Mouse (Mus musculus) v-Abl transformed pro-B cells (cell line): ENCODE measurements around the gene Gan.

Experiments used
- in situ Hi-C, 2 experiments: fragments of 400-800 bp; cut with MboI; formaldehyde crosslinking; loops; one replicate each; pipeline ENCODE4 v1.15.1; 2025; ENCODE audit not compliant: unreplicated experiment in 2 of 2

The Gan gene

DNA sequence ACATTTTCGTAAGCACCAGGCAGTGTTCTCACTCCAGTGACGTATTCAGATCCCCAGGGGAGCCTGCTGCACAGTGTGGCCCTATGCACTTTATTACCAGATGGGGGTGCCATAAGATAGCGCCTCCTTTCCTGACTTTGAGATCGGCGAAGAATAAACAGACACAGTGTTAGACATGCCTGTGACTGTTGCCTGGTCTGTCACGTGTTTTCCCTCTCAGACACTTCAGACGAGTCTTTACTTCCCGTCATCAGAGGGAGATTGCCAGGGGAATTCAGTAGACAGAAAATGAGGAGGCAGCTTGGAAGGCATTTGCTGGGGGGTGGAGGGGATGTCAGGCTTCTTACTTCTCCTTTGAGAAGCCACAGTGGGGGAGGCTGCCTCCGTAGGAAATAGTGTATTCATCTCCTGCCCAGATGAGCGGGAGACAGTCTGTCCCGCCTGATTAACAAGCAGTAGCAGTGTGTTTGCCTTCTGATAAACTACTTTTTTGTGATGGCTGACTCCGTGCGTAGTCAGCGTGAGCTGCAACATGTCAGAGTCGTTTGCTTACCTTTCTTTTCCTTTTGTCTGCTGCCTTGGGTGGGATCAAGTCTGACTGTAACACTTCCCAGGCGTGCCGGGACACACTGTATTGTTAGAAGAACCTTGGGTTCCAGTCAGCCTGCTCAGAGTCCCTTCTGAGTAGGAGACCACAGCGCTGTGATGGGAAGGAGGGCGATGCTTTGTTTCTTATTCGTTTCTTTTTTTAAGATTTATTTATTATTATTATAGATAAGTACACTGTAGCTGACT lies 40.4 kb downstream of the Gan start:
- in situ Hi-C loops, result loop anchor here (5.0 to 10.0 kb wide), 6 partner anchors 86 to 376 kb away; no protein-coding TSS in a partner anchor

DNA sequence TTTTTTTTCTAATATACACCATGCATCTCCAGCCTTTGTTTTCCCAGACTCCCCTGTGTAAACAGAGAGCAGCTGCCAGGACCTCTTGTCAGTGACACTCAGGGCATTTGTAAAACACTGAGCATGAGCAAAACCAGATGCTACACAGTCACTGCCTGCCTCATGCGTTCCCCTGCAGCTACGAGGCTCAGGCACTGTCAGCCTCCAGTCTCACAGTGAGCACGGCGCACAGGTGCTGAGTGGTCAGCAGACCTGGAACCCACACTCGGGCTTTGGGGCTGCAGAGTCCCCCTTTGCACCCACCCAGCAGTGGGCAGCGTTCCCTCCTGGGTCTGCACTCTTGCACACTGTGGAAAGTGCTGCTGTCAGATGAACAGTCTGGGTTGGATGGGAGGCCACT lies 41.7 kb downstream of the Gan start:
- in situ Hi-C loops, result loop anchor here (5.0 to 10.0 kb wide), 6 partner anchors 87 to 375 kb away; no protein-coding TSS in a partner anchor

DNA sequence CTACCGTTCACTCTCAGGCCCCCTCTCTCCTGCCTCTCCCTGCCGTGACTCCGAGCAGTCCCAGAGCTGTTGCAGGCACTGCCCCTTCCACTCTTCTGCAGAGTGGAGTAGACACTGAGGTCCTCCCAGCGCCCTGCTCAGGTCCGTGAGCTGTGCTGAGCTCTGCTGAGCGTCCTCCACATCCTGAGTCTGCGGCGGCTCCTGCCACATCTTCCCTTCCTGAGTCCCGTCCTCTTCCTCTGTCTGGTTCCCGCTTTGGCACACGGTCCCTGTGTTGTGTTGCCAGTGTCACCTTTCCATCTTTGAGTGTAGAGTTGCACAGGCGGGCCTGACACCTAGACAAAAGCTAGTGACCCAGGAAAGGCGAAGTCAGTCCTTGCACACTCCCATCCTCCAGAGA lies 42.4 kb downstream of the Gan start:
- in situ Hi-C loops, result no loop called here

DNA sequence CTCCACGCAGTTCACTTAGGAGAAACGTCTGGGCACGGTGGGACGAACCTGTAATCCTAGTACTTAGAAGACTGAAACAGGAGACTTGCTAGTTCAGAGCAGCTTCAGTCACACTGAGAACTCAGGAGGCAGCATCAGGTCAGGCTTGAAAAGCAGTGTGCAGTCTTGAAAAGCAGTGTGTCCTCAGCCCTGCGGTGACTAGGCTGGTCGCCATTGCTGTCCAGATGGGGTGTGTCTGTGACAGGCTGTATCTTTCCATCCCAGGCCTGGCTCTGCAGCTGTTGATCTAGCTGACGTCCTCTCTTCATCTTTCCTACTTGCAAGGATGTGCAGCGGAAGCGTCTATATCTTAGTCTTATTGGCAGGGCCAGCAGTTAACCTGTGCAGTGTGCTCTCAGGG lies 42.9 kb downstream of the Gan start:
- in situ Hi-C loops, result no loop called here

DNA sequence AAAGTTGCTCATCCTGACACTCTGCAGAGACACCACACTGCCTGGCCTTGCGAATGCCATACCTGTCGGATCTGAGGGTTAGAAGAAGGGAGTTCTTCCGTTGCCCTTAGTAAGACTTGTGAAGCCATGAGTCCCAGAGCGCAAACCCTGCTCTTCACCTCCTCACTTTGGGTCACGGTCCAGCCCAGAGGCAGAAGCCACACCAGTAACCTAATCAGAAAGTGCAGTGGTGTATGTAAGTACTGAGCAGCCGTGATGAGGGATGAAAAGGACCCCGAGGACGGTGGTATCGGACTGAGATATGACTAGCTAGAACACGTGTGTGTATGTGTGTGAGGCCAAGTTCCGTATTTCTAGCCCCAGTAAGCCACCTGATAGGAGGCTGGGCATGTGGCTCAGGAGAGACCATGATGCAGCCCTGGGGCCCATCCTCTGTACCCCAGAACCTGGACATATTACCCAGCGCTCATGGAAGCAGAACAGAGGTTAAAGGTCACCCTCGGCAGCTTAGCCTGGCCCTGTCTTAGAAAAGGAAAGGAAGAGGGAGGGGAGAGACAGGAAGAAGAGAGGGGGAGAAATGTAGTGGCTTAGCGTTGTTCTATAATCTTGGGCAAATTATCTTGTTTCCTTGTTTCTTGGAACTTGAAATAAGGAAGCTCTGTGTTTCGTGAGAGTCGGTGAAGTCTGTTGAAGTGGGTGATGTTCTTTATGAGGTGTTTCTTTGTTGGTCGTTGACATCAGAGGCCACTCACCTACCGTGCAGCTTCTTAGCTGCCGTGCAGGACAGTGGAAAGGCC lies 43.5 kb downstream of the Gan start:
- in situ Hi-C loops, result no loop called here

DNA sequence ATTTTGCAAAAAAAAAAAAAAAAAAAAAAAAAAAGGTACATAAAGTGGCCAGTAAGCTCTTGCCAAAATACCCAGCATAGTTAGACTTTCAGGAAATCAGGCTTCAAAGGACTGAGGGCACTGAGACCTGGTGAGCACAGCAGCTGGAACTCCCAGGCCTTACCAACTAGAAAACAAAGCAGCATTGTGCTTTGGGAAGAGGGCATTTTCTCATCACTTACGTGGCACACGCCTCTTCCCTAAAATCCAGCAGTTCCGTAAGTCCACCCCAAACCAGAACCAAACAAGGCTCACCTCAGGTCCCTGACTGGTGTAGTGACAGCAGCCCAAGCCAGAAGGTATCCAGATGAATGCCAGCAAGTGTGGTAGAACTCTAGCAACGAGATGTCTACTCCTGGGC lies 45.1 kb downstream of the Gan start:
- in situ Hi-C loops, result no loop called here

DNA sequence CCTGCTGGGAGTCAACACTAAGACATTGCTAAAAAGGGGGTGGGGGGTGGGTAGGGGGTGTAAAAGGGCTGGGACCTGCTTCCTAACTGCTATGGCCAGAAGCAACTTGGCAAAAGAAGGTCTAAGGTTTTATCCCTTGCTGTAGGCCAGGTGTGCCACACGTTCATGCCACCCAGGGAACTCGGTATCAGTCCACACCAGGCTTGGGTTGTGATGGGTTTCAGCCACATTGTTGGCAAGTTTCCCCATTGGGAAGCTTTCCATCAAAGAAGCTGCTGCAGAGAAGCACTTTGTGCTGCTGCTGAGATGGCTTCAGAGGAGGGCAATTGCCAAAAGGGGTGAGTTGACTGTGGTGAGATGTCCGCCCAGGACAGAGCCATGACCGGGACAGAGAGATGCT lies 47.9 kb downstream of the Gan start:
- in situ Hi-C loops, result no loop called here

DNA sequence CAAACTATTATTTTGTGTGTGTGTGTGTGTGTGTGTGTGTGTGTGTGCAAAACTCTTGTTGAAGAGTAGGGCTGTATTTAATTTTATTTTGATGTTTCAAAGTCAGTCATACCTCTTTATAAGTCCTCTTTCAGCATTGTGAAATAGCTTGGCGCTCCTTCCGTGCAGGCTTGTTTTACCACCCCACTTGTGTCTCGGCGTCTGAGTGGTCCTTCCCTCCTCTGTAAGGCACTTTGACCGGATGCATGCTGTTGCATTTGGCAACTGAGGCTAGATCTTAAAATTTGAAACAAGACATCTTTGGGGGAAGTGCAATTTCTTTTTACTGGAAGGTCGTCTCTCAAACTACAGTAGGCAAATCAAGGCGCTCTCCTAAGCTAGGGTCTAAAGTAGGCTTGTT lies 48.7 kb downstream of the Gan start:
- in situ Hi-C loops, result no loop called here

DNA sequence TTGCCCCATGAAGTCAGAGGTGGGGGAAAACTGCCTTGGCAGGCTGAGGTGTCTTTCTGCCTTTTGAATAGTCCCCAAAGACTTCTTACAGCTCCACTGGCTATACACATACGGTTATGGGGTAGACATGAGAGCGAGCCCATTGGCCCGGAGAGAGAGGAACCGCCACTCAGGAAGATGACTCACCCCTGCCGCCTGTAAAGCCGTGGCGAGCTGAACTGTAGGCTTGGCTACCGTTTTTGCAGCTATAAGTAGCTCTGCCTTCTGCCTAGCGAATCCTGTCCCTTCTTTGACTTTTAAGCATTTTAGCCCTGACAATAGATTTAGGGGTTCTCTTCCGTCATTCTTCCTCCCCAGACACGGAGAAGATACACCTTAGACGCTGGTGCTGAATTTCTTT lies 51.2 kb downstream of the Gan start:
- in situ Hi-C loops, result no loop called here

DNA sequence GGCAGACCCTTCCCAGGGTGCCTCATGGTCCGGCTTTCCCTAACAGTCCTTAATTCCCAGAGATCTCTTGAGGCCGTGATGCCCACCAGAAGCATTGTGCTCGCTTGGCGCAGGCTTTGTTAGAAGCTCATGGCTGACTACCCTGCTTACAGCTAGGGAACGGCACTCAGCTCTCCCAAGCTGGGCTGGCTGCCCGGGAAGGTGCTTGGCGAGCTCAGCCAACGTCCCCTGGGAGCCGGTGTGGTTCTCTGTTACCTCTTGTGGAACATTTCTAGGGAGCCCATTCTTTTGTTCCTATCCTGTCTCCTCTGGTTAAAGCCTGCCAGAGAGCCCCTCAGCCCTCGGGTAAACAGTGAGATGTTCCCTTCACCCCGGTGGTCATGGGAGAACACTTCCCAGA lies 54.2 kb downstream of the Gan start:
- in situ Hi-C loops, result no loop called here

DNA sequence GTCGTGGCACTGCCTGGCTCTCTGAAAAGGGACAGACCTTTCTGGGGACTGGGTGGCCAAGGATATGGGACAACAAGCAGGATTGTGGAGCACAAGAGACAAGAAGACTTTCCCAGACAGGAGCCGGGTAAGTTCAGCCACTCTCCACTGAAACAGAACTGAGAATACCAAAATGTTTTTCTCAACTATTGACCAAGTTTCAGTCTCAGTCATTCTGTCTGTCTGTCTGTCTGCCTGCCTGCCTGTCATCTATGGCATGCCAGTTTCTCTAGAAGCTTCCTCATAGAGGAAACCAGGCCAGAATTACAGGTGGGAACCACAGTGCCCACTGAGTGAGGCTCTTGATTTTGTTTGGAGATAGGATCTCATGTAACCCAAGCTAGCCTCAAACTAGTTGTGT lies 59.8 kb downstream of the Gan start:
- in situ Hi-C loops, result no loop called here

DNA sequence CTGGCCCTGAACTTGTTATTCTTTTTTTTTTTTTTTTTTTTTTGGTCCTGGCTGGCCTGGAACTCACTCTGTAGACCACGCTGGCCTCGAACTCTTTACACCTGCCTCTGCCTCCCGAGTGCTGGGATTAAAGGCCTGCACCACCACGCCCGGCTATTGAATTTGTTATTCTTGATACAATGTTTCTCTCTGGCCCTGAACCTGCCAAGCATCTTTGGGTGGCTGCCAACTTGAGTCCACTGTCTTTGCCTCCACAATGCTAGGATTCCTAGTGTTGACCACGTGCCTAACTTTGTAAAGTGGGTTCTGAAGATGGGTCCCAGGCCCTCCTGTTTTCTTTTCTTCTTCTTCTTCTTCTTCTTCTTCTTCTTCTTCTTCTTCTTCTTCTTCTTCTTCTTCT lies 64.5 kb downstream of the Gan start:
- in situ Hi-C loops, result loop anchor here (5.0 kb wide), 1 partner anchor 250 kb away; no protein-coding TSS in a partner anchor

DNA sequence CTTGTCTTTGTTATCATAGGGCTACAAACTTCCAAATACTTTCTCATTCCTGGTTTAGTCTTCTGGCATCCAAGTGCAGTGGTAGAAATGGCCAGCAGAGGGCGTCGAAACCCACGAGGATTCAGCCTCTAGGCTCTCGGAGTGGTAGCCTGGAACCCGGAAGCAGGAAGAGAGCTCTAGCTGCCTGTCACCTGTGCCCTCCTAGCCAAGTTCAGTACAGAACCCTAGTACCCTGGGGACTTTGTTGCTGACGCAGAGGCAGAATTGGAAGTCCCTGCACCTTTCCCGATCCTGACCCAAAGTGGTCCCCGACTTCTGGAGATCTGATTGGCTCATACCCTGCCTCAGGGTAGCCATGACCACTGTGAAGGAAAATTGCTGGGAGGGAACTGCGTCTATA lies 66.7 kb downstream of the Gan start:
- in situ Hi-C loops, result loop anchor here (5.0 kb wide), 1 partner anchor 248 kb away; no protein-coding TSS in a partner anchor

DNA sequence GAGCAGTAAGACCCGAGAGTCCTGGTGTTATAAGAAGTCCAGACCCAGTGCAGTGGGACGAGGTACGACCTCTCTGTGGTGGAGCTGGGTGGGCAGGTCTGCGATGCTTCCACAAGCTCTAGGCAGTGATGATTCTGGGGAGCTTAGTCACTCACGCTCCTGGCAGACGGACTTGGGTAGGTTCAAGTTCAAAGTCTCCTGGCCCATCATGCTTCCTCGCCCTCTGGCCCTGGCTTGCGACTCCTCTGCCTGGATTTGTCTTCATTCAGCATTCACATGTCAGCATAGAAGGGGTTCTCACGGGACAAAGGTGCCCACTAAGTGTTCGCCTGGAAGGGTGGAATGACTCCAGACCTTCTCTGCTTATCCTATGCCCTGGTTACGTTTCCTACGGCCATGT lies 68.4 kb downstream of the Gan start:
- in situ Hi-C loops, result no loop called here

DNA sequence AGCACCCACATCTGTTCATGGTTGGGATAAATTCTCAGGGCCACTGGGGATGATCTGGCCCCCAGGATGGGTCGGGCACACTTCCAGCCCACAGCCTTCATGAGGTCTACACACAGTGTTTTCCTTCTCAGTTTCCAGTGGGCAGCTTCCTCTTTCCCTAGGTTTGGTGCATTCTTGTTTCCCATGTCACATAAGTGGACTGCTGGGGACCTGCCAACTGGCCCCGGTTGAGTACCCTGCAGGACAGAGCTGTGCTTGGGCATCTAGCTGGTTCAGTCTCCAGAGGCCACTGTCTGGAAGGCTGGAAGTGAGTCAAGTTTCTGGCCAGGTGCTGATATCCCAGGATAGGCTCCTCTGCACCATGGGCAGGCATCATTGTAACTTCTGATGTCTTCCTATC lies 69.4 kb downstream of the Gan start:
- in situ Hi-C loops, result no loop called here

DNA sequence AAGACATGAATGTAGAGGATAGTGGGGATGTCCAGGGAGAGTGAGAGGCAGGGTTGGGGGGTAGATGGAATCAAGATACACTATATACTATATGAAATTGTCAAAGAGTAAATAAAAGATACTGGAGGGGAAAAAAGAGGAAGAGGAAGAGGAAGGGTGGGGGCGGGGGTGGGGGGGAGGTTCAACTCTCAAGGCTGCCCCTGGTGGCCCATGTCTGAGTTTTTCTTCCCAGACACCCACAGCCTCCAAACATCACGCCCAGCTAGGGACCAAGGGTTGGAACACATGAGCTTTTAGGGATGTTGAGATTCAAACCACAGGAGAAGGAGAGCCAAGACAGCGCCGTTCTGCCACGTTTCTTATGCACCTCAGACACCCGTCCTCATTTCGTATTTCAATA lies 75.3 kb downstream of the Gan start:
- in situ Hi-C loops, result no loop called here

DNA sequence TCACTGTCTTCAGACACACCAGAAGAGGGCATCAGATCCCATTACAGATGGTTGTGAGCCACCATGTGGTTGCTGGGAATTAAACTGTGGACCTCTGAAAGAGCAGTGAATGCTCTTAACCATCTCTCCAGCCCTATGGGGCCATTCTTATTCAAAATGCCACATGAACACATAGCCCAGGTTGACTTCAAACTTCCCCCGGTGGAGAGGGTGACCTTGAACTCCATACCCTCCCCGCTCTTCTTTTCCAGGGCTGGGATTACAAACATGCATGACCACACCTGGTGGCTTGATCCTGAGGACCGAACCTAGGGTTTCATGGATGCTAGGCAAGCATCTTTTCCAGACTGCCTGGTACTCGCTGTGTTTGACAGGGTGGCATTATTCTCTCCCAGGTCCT lies 78.6 kb downstream of the Gan start:
- in situ Hi-C loops, result loop anchor here in 1 of 2 experiments (5.0 kb wide), 1 partner anchor 151 kb away; no protein-coding TSS in a partner anchor

DNA sequence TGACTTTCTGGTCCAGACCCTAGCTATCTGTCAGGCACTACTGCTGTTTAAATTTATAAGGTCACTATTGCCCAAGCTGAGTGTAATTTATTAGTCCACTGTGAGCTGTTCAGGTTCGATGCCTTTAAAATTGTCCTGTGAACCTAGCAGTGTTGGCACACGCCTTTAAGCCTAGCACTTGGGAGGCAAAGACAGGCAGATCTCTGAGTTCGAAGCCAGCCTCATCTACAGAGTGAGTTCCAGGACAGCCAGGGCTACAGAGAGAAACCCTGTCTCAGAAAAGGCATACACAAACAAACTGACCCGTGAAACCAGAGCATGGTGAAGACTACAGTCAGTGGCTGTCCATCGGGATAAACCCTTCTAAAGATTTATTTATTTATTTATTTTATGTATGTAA lies 82.4 kb downstream of the Gan start:
- in situ Hi-C loops, result no loop called here

DNA sequence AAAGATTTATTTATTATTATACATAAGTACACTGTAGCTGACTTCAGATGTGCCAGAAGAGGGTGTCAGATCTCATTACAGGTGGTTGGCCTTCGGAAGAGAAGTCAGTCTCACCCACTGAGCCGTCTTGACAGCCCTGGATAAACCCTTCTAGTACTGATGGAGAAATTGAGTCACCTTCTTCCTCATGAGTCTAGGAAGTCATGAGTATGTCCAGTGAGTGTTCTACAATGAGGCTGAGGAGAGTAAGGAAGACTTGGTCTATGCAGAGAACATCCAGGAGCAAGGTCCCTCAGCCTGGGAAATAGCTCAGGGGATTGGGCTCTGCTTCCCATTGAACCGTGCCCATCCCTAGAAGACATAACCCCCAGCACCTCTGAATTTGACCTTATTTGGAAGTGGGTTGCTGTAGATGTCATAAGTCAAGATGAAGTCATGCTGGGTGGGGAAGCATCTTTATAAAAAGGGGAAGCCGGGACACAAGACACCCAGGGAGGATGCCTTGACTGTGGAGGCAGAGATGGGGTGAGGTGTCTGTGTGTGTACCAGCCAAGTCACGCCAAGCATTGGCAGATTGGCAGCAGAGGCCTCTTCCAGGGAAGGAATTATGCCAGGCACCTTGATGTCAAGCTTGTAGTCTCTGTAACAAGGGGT lies 83.0 kb downstream of the Gan start:
- in situ Hi-C loops, result no loop called here

DNA sequence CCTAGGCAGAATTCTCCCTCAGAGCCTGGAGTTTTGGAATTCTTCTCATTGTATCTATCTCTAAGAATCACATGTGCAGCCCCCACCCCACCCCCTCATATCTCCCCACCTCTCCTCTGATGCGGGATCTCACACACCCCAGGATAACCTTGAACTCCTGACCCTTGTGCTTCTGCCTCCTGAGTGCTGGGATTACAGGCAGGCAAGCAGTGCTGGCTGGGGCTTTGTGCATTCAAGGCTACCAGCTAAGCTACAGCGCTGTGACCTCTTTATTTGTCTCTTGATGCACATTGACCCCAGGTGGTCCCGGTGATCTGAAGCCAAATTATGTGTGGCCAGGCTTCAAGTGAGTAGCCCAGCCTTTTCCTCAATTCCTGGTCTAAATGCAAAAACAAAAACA lies 83.9 kb downstream of the Gan start:
- in situ Hi-C loops, result no loop called here

DNA sequence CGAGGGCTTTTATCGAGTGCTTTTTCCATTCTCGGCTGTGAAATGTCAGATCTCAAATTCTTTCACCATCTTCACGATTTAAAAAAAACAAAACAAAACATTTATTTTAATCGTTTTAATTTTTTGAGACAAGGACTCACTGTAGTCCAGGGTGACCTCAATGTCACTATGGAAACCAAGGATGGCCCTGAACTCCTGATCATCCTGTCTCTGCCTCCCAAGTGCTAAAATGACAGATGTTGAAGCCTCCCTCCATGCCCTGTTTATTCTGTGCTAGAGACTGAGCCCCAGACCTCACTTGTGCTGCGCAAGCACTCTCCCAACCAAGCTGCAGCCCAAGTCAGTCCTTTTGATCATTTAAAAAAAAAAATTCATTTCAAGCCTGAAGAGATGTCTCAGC lies 84.4 kb downstream of the Gan start:
- in situ Hi-C loops, result no loop called here
